Mouse (Mus musculus) liver, embryonic 14.5 days (tissue): ENCODE results near the gene Cspg5.

Experiments used
- CTCF ChIP-seq: IDR thresholded peaks from 2 replicates; pipeline ENCODE4 v1.5.1; 2016; ENCODE audit warnings: antibody characterized with exemption, low read depth, control low read depth
- EP300 ChIP-seq: IDR thresholded peaks from 2 replicates; pipeline ENCODE4 v1.6.1; 2016; ENCODE audit warnings: antibody characterized with exemption, low read depth

GRCm38 (mm10) chr9:110272330-110272729 lies 28.7 kb downstream of the Cspg5 start:
- TF ChIP-seq CTCF (no peak), EP300 (no peak)
